Comparison of ENCODE assay signal across 8 mouse cellular contexts in genomic region chr17:78400130-78400840, GRCm38 (mm10). TPM values are rescaled to one million over a fixed set of nuclear protein-coding genes. Genes with fewer than 3 reads are reported as not detected.
DNase-seq lines count a peak whose midpoint lies in the region; ATAC-seq lines count a peak whose summit lies in the region.
"Had no signal": no experiment of that assay in that cellular context is flagged by ENCODE, and none has a peak within 500 bp of the region (broad histone marks: within the 10 kb centered on the region; RNA-seq: fewer than 3 reads in every experiment).

No protein-coding gene starts in this region.

- H3K36me3 ChIP-seq in lung, embryonic 15.5 days = peaks cover 5% of the 10 kb centered on the region; the same call in 1 of the 2 replicates

- no peak overlapping the region for H3K4me3 ChIP-seq in lung, embryonic 15.5 days
- H3K4me3 ChIP-seq in brown adipose tissue, adult 24 weeks (ENCODE audit: insufficient read depth, low read depth, low read length) = no peak overlapping the region
- H3K4me3 ChIP-seq: limb, embryonic 12.5 days had no signal

- H3K9ac ChIP-seq in lung, embryonic 15.5 days = no peak overlapping the region
- H3K9ac ChIP-seq: limb, embryonic 12.5 days had no signal

- H3K9me3 ChIP-seq in lung, embryonic 15.5 days = no peaks in the 10 kb centered on the region
- H3K9me3 ChIP-seq: limb, embryonic 12.5 days had no signal

- WGBS in lung, embryonic 15.5 days = 56% methylated on average over 12 of the region's 12 CpGs

- no peak for DNase-seq in lung, postnatal 10 days
- DNase-seq in liver = peak; percentile 79
- DNase-seq in thymus, postnatal 0 days (ENCODE audit: low spot score) = peak; percentile 42
- DNase-seq in Muller cell, postnatal 12 days (ENCODE audit: inconsistent ontology term) = no peak
- DNase-seq in adrenal gland, adult (ENCODE audit: inconsistent age in 2 of 2, low spot score in 1 of 2) = no peak

- H3K27me3 ChIP-seq in lung, embryonic 15.5 days = no peaks in the 10 kb centered on the region
- H3K27me3 ChIP-seq: limb, embryonic 12.5 days had no signal

- no peak overlapping the region for H3K4me2 ChIP-seq in lung, embryonic 15.5 days
- H3K4me2 ChIP-seq: limb, embryonic 12.5 days had no signal

- peaks cover 26% of the 10 kb centered on the region for H3K4me1 ChIP-seq in lung, embryonic 15.5 days
- peaks cover 28% of the 10 kb centered on the region for H3K4me1 ChIP-seq in brown adipose tissue, adult 24 weeks (ENCODE audit: control insufficient read depth, insufficient read depth, insufficient read length, low read length)
- H3K4me1 ChIP-seq: limb, embryonic 12.5 days had no signal

- H3K27ac ChIP-seq in lung, embryonic 15.5 days = no peak overlapping the region
- peak overlapping the region; percentile 64; the same call in 1 of the 2 replicates for H3K27ac ChIP-seq in brown adipose tissue, adult 24 weeks (replicated peaks; ENCODE audit: low read depth, low read length)
- H3K27ac ChIP-seq: limb, embryonic 12.5 days had no signal

- peak; percentile 62; the same call in 1 of the 2 replicates for ATAC-seq in lung, embryonic 15.5 days (ENCODE audit: borderline replicate concordance, extremely low read depth, low FRiP score, low TSS enrichment)

RNA-seq across cellular contexts. Expression of gene Fez2, which starts 17.7 kb away (rescaled TPM):
- polyA plus RNA-seq in lung, embryonic 15.5 days (2015; fragmentation: Nextera tagmentation; extraction: Ambion mirVana) = 37.8 and 41.6 TPM in 2 replicates
- polyA plus RNA-seq in brown adipose tissue, adult 24 weeks (2012; ENCODE audit: insufficient read depth, insufficient read length, missing spikeins) = 42.9 and 53.3 TPM in 2 replicates
- polyA plus RNA-seq in thymus, postnatal 0 days (2015; fragmentation: Nextera tagmentation; extraction: Ambion mirVana) = 21.2 and 21.3 TPM in 2 replicates

Comparison
In these comparisons a context has a peak if more than half of its experiments do, and no peak if none do; other contexts are left out.
1. DNase-seq: peak in liver (single experiment) and thymus, postnatal 0 days (single experiment); none in lung, postnatal 10 days (single experiment), Muller cell, postnatal 12 days (single experiment) and adrenal gland, adult (0 of 2).